Mouse (Mus musculus) mouse trophoblast stem cell (cell line): Measurements from ENCODE around the gene Faah.

Experiments used
- in situ Hi-C, 2 experiments: fragments of 300-500 bp; cut with MseI, MboI; formaldehyde crosslinking; loops; 2 replicates in 1 of 2; 3 replicates in 1 of 2; pipeline ENCODE4 v1.15.1; 2025

Gene Faah

DNA sequence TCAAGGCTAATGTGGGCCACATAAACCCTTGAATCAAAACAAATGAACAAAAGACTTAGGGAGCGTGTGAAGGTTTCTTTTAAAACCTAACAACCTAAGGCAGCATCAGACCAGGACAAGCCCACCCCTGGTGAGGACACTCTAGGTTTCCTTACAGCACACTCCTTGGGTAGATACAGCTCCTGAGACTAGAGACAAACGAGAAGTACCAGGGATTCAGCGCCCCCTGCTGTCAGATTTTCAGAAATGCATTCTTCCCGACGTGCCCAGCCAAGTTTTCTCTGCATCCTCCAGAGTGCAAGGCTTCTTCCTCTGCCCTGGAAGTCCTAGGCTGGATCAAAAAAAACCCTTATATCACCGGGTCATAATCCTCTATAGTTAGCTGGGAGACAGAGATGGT is 65.0 kb downstream of the Faah start:
- in situ Hi-C loops, result loop anchor here in 1 of 2 experiments (5.0 kb wide), 1 partner anchor 45 kb away; no protein-coding TSS in a partner anchor

DNA sequence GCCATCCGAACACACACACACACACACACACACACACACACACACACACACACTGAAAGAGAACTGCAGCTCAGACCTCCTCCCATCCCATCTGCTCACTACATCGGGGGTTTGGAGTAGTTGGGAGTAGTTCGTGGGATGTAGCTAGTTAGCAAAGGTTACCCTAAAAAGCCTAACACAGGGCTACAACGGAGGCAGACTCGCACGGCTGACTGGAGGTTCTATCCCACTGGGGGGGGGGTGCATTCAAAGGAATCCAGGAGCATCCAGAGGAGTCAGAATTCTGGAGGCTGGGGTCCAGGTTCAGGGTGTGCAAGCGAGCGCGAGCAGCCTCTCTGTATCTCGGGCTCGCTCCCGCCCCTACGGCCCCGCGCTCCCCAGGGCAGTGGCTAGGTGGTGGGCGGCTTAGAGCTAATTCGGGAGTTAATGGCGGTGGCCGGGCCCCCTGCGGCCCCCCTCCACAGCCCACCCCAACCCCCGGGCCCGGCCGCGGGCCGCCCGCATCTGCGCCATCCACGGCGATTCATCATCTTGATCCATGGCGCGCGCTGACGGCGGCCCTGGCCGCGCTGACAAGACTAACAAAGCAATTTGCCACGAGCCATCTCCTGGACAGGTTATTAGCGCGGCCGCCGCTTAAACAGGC is 73.9 kb downstream of the Faah start:
- in situ Hi-C loops, result no loop called here

DNA sequence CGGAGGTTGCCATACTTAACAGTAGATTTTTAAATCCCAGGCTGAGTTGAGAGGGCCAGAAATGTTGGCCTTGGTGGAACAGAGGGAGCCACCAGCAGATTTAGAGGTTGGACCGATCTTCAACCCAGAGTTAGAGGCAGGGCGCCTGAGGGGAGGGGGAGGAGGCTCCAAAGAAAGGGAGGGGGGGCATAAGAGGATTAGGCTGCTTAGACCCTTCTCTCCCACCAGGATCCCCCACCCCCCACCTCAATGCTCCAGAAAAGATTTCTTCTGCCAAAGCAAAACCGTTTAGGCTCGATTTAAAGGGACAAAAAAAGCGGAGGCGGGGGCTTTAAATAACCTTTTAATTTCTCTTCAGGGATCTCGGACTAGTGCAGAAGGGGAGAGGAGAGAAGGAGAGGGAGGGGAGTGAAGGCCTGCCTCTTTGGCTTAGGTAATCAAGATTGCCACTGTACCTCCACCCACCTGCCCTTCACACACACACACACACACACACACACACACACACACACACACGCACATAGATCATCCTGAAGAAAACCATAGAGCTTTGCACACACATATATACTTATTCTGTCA is 76.4 kb downstream of the Faah start:
- in situ Hi-C loops, result no loop called here

DNA sequence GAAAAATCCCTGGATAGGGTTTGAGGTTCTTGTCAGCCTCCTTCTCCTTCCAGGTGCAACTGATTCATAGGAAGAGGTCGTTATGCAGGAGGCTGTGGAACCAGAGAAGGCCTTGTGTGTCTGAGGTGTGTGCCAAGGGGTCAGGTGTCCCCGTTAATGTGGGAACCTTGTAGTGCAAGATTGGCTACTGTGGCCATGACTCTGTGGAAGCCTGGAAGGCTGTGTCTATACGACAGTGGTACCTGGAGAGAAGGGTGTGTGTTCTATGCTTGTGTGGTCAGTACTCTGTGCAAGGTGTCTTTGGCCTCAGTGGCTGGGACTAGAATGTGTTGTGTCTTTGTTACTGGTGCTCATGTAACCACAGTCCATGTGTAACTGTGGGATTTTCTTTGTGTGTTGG is 77.0 kb downstream of the Faah start:
- in situ Hi-C loops, result no loop called here

DNA sequence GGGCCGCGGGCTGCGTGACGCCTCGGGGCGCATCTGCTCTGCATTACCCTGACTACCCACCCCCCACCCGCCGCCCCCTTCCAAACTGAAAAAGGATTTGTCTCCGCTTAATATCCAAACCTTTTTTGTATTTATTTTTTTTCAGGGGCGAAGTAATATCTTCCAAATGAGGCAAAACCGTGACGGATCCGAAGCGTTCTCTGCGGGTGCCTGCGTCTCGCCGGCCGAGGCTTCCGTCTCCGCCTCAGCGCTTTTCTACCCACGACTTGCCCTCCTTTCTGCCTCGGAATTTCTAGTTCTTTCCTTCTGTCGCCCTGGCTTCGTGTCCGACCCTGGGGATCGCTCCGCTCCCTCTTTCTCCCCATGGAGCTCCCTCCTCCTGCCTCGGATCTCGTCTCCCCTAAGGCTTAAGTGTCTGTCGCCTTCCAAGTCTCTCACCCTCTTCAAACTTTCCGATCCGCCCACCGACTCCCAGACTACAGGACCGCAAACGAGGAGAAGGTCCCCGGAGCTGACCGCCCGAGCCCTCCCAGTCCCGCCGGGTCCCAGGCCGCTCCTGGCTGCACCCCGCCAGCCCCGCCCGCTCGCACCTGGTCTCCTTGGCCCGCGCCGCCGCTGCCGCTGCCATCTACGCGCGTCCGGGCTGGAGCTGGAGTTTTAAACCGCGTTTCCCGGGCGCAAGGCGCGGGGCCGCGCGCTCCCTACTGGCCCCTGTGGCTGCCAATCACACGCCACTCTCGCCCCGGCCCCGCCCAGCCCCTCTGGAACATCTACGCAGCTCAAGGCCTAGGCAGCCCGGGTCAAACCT is 78.2 kb downstream of the Faah start, which contains the start of gene Dmbx1:
TSS of gene Dmbx1 (minus strand) at position 632 of the 808 bp plus-strand sequence.
- in situ Hi-C loops, result no loop called here

DNA sequence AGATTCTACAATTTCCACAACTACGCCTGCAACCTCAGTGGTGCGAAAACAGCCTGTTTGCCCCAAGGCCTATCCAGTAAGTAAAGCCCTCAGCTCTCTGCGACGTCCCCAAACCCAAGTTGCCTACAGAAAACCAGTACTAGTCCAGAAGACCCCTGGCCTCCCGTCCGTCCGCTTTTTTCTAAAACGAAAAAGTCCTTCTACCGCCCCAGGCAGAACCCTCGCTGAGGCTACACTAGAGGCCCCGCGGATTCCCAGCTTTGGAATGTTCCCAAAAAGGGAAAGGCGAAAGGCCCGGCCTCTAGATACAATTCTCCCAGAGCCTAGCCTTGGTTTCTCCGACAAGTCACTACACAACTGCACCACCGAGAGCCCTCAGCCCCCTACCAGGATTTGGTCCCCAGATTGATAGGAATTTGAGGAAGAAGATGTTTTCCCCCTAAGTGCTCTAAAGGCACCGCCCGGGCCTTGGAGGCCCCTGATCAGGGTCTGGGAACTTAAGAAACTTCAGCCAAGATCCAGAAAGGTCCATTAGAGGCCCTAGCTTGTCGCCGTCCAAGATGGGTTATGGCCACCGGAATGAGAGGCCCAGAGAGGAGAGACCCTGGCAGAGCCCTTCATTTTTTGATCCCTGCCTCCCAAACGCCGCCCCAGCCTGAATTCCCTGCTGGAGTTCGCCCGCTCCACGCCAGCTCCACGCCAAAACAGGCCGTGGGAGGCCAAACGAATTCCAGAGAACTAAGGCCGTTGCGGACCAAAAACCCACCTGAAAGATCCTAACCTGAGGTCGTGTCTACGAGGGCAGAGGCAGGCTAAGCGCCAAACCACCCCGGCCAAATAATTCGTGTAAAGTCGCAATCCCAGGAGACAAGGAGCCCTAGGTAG is 79.2 kb downstream of the Faah start:
- in situ Hi-C loops, result no loop called here

DNA sequence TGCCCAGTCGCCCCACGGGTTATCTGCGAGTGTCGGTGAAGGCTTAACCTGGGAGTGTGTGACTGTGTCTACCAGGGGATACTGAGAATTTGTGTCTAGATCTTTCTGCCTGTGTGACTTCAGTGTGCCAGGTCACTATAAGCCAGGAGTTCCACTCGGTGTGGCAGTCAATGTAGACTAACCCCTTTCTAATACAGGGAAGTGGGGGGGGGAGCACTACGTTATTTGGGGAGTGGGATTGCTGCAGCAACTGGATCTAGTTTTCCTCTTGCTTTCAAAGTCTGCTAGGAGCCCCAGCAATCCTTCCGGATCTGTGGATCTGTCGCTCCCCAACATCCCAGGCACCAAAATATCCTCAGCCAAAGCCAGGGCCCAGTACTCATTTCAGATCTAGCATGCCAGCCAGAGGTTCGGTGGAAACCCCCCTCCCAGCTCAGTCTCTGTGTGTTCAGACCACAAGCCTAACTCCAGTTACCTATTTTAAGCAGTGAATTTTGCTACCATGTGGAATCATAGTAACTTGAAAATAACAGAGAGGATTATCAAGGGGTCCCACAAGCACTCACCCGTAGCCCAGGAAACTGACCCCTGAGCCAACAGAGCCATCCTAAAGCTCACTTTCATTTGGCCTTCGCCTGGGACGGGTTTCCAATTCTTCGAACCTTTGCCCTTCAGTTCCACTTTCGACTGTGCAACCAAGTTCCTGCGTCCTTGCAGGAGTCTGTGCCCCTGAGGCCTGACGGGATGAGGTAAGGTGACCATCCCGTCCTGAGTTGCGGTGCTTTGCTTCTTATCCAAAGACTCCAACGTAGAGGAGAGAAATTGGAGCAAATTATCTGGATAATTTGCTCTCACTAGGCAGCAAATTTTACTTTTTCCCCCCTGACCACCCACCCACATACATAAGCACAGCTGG is 80.4 kb downstream of the Faah start:
- in situ Hi-C loops, result no loop called here

DNA sequence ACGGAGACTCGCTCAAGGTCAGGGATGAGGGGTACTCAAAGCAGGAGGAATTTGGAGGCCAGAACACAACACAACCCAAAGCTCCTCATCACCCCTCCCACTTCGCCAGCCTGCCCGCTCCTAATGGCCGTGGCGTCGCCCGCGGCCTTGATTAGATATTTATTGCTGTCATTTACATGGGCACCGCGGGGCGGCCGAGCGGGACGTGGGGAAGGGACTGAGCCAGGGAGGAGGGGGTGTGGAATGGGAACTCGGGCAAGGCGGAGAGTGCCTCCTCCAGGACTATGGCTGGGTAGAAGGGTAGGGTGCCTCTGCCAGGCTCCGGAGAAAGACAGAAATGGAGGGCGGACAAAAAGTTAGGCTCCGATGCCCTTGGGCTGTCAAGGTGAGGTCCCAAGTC is 81.1 kb downstream of the Faah start:
- in situ Hi-C loops, result no loop called here

DNA sequence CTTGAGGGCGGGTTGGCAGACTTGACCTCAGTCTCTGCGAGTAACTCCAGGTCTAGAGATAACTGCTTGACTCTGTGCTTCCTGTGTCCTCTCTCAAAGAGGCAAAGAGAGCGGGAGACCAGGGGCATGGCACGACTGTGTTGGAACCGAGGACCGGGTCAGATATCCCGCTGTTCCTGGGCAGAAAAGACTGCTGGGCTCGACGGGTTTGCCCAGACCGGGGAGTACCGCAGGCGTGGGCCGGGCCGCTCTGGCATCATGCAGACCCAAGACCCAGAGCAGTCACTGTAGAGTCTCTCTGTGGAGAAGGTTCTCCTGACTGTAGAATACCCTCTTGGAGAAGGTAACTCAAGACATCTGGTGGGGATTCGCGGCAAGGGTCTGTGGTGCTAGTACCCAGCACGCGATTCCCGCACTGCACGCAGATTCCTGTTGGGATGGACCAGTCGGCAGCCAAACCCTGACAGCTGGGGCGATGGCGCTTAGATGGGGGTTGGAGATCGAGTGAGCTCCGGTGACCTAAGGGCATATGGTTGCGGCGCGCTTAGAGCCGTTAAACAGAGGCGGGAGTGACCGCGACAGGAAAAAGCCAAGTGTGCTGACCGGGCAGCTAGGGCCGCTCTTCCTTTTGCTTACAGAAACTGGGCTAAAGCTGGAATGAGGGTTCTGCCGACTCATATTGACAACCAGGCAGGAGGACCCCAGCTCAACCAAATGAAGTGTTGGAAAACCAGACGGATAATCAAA is 81.7 kb downstream of the Faah start:
- in situ Hi-C loops, result no loop called here

DNA sequence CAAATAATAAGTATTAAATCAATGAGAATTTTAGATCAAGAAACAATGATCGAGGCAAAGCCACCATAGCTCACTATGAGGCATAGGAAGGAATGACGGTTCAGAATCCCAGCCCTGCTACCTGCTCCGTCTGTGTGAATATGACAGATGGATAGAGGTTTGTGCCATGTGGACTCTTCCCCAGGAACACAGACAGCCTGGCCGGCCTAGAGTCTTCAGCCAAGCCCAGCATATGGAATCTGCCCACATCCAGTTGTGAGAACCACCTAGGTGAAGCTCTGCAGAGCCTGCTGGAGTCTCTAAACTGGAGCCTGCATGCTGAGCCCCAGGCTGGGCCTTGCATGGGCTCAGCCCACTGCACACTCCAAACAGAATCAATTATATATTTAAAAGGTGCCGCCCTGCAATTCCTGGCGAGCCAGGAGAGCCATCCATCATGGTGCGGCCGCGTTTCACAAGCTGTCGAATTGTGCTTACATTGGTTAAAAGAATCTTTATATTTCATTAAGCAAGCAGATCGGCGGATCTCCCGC is 86.1 kb downstream of the Faah start:
- in situ Hi-C loops, result no loop called here

DNA sequence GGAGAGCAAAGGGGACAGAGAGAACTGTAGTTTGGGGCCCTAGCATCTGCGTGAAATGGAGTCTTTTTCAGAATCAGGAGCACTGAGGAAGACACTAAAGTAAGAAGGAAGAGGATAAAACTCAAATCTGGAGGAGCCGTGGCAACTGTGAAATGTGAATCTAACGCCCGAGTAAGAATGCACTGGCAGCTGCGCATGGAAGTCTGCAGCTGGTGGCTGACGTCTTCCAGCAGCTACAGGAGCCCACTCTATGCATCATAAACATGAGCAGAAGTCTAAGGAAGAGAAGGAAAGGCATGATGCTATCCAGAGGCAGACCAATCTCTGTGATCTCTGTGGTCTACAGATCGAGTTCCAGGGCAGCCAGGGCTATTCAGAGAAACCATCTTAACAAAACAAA is 90.1 kb downstream of the Faah start:
- in situ Hi-C loops, result no loop called here

DNA sequence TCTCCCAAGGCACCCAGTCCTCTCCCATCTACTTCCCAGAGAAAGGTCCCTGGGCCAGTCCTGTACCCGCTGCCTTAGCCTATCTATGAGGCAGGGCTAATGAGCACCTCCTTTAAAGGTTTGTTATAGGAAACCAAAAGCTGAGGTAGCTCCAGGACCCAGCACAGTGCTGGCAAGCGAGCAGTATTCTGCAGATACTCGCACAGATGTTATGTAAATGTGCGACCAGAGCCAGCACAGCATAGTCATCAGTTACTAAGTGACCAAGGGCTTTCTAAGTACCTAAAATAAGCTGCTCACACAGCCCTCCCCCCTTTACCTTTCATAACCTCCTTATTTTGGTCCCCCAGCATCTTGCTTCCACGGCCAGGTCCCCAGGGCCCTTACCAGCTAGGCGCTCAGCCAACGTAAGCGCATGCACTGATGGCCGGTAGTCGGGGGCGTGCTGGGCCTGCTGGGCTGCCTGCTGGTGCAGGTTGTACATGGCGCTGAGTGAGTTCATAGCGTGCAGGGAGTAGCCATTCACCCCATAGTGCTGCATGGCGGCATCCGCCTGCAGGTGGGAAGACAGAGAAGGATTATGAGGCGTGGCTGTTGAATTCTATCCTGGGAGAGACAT is 94.4 kb downstream of the Faah start:
- in situ Hi-C loops, result no loop called here

DNA sequence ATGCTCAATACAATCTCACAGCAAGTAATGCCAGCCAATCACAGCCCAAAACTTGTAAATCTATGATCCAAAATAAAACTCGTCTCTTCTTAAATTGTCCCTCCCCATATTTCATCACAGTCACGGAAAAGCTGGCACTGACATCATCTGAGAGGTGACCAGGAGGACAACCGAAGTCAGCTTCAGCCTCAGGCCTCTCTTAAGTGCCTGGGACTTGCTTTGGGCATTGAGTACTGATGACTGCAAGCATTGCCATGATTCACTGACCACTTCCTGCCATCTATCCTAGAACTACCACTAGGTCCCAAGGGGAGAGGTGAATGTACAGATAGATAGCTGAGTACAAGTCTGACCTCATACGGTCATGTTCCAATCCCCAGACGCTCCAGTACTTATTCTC is 95.0 kb downstream of the Faah start:
- in situ Hi-C loops, result no loop called here

DNA sequence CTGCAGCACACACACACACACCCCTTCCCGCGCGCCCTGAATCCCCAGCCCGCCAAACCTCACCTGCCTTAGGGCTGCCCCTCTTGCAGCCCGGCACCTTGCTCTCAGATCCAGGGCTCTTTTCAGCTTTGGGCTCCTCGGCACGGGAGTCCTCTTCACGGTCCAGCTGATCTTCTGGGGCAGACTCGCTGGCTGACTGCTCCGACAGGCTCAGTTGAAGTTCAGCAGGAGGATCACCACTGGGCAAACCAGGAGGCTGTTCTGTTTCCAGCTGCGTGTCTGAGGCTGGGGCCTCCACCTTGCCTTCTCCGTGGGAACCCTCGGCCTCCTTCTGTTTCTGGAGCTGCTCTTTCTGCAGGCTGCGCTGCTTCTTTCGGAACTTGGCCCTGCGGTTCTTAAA is 97.8 kb downstream of the Faah start:
- in situ Hi-C loops, result no loop called here
